Mouse (Mus musculus) hindbrain, postnatal 0 days (tissue): ENCODE data around the gene Rptor. TPM values are rescaled to one million over a fixed set of nuclear protein-coding genes. Genes with fewer than 3 reads are reported as not detected.

Experiments used
- ATAC-seq: fragments of 200-750 bp; cut with Nextera tagmentation; 2 replicates; pipeline ENCODE4 v1.8.0; 2017; ENCODE audit warnings: mild to moderate bottlenecking, moderate TSS enrichment, moderate library complexity
- DNase-seq: peaks from one replicate; pipeline ENCODE4 v3.0.0-alpha.2; 2015; ENCODE audit warnings: low spot score
- H3K27ac ChIP-seq: fragments of 300-500 bp; sonication (generic); 2 replicates; pipeline ENCODE4 v1.5.1; 2014; ENCODE audit warnings: mild to moderate bottlenecking
- H3K27me3 ChIP-seq: fragments of 300-500 bp; sonication (generic); 2 replicates; pipeline ENCODE4 v1.6.1; 2014; ENCODE audit warnings: low read length, mixed read lengths; ENCODE audit not compliant: insufficient read depth
- H3K36me3 ChIP-seq: fragments of 300-500 bp; sonication (generic); 2 replicates; pipeline ENCODE4 v1.6.1; 2014; ENCODE audit warnings: low read length, mixed read lengths; ENCODE audit not compliant: insufficient read depth
- H3K4me1 ChIP-seq: fragments of 300-500 bp; sonication (generic); 2 replicates; pipeline ENCODE4 v1.6.1; 2014; ENCODE audit warnings: antibody characterized with exemption, low read length, mixed read lengths; ENCODE audit not compliant: insufficient read depth
- H3K4me2 ChIP-seq: fragments of 300-500 bp; sonication (generic); 2 replicates; pipeline ENCODE4 v1.6.1; 2014; ENCODE audit warnings: low read depth, mild to moderate bottlenecking, low read length, moderate library complexity, mixed read lengths
- H3K4me3 ChIP-seq: fragments of 300-500 bp; sonication (generic); 2 replicates; pipeline ENCODE4 v1.5.1; 2014; ENCODE audit warnings: low read length
- H3K9ac ChIP-seq: fragments of 300-500 bp; sonication (generic); replicated peaks from 2 replicates; pipeline ENCODE4 v1.6.1; 2014; ENCODE audit warnings: mild to moderate bottlenecking, low read length, moderate library complexity, mixed read lengths
- H3K9me3 ChIP-seq: fragments of 300-500 bp; sonication (generic); 2 replicates; pipeline ENCODE4 v1.6.1; 2016; ENCODE audit warnings: low read length, mixed read lengths
- CTCF ChIP-seq: IDR thresholded peaks from 2 replicates; pipeline ENCODE4 v1.5.1; 2016; ENCODE audit warnings: antibody characterized with exemption, control low read depth, low read depth
- WGBS: fragments of 180-500 bp; shearing (Covaris S2); extraction: QIAGEN DNeasy Blood & Tissue Kit; methylation state at CpG from one replicate; pipeline ENCODE4 v1.1.7; 2014; 5-methylcytosine and 5-hydroxymethylcytosine counted together
- polyA plus RNA-seq: library from polyadenylated mRNA; unstranded; fragments of >200 nt; fragmentation: Nextera tagmentation; extraction: Ambion mirVana; gene quantifications from 2 replicates; pipeline ENCODE4 v1.2.1, GENCODE M21; 2015
- total RNA-seq: library from RNA; depleted of rRNA; stranded (reverse); fragments of >200 nt; gene quantifications from 2 replicates; pipeline ENCODE4 v1.2.3, GENCODE M21; 2014

The Rptor gene
- total and polyA plus RNA-seq, 2 experiments from 2014 or later = 8.7 to 69.0 TPM

- no peak for TF ChIP-seq CTCF
- WGBS = 78% methylated on average over 4 of the region's 4 CpGs
- Histone ChIP-seq H3K4me2 (no peak overlapping the region), H3K4me1 (peaks cover 12% of the 10 kb centered on the region), H3K36me3 (no peaks in the 10 kb centered on the region), H3K4me3 (no peak overlapping the region), H3K9ac (no peak overlapping the region), H3K9me3 (no peaks in the 10 kb centered on the region), H3K27me3 (no peaks in the 10 kb centered on the region), H3K27ac (no peak overlapping the region)
- DNase-seq (no peak), ATAC-seq (no peak)
Measured at GRCm38 (mm10) chr11:119672775-119673174, 70.1 kb downstream of the Rptor start.

GRCm38 (mm10) chr11:119674835-119675234 lies 72.1 kb downstream of the Rptor start:
- DNase-seq = no peak
- H3K9ac ChIP-seq = no peak overlapping the region
- peaks cover 12% of the 10 kb centered on the region for H3K4me1 ChIP-seq
- H3K9me3 ChIP-seq = no peaks in the 10 kb centered on the region
- WGBS = 56% methylated on average over 4 of the region's 4 CpGs
- H3K36me3 ChIP-seq = no peaks in the 10 kb centered on the region
- no peaks in the 10 kb centered on the region for H3K27me3 ChIP-seq
- no peak overlapping the region for H3K4me2 ChIP-seq
- no peak overlapping the region for H3K4me3 ChIP-seq
- peak overlapping the region; percentile 51 for H3K27ac ChIP-seq
- TF ChIP-seq CTCF = no peak
- no peak for ATAC-seq

GRCm38 (mm10) chr11:119675546-119675945 lies 72.8 kb downstream of the Rptor start:
- Histone ChIP-seq H3K36me3 (no peaks in the 10 kb centered on the region), H3K27ac (peak overlapping the region; percentile 51), H3K27me3 (no peaks in the 10 kb centered on the region), H3K4me1 (peaks cover 12% of the 10 kb centered on the region), H3K4me3 (no peak overlapping the region), H3K4me2 (no peak overlapping the region), H3K9me3 (no peaks in the 10 kb centered on the region), H3K9ac (no peak overlapping the region)
- no peak for ATAC-seq
- no peak for DNase-seq
- 72% methylated on average over 6 of the region's 6 CpGs for WGBS
- no peak for TF ChIP-seq CTCF

- DNase-seq (no peak), ATAC-seq (no peak)
- Histone ChIP-seq H3K36me3 (no peaks in the 10 kb centered on the region), H3K9me3 (no peaks in the 10 kb centered on the region), H3K27me3 (no peaks in the 10 kb centered on the region), H3K4me2 (no peak overlapping the region), H3K4me1 (peaks cover 12% of the 10 kb centered on the region), H3K9ac (no peak overlapping the region), H3K27ac (no peak overlapping the region), H3K4me3 (no peak overlapping the region)
- TF ChIP-seq CTCF = no peak
- whole genome bisulfite sequencing = 71% methylated on average over 7 of the region's 7 CpGs
Measured at GRCm38 (mm10) chr11:119676751-119677411, 74.2 kb downstream of the Rptor start.

- 82% methylated on average over 5 of the region's 5 CpGs for WGBS
- Histone ChIP-seq H3K36me3 (no peaks in the 10 kb centered on the region), H3K27ac (no peak overlapping the region), H3K4me1 (peaks cover 12% of the 10 kb centered on the region), H3K27me3 (no peaks in the 10 kb centered on the region), H3K4me3 (no peak overlapping the region), H3K4me2 (no peak overlapping the region), H3K9ac (no peak overlapping the region), H3K9me3 (no peaks in the 10 kb centered on the region)
- no peak for TF ChIP-seq CTCF
- no peak for ATAC-seq
- no peak for DNase-seq
Measured at GRCm38 (mm10) chr11:119678427-119678826, 75.7 kb downstream of the Rptor start.

- no peaks in the 10 kb centered on the region for H3K27me3 ChIP-seq
- ATAC-seq (no peak), DNase-seq (no peak)
- no peak overlapping the region for H3K4me3 ChIP-seq
- no peaks in the 10 kb centered on the region for H3K36me3 ChIP-seq
- H3K27ac ChIP-seq = no peak overlapping the region
- no peak overlapping the region for H3K9ac ChIP-seq
- peaks cover 30% of the 10 kb centered on the region for H3K4me1 ChIP-seq
- no peak for TF ChIP-seq CTCF
- H3K4me2 ChIP-seq = no peak overlapping the region
- no peaks in the 10 kb centered on the region for H3K9me3 ChIP-seq
- WGBS = 78% methylated on average over 2 of the region's 2 CpGs
Measured at GRCm38 (mm10) chr11:119680735-119681134, 78.0 kb downstream of the Rptor start.

GRCm38 (mm10) chr11:119682285-119682684 lies 79.6 kb downstream of the Rptor start:
- Histone ChIP-seq H3K4me3 (no peak overlapping the region), H3K9ac (no peak overlapping the region), H3K27ac (no peak overlapping the region), H3K27me3 (no peaks in the 10 kb centered on the region), H3K9me3 (no peaks in the 10 kb centered on the region), H3K36me3 (no peaks in the 10 kb centered on the region), H3K4me1 (peaks cover 22% of the 10 kb centered on the region), H3K4me2 (no peak overlapping the region)
- TF ChIP-seq CTCF = no peak
- ATAC-seq = no peak
- DNase-seq = no peak
- 94% methylated on average over 2 of the region's 2 CpGs for WGBS
